Mouse (Mus musculus) kidney, adult 2 months (tissue): ENCODE data around the gene Abcg1. TPM values are rescaled to one million over a fixed set of nuclear protein-coding genes. Genes with fewer than 3 reads are reported as not detected.

ENCODE experiments used
- DNase-seq: peaks from one replicate; pipeline ENCODE4 v3.0.0; 2021
- H3K27ac ChIP-seq: fragments of 200-500 bp; 2 replicates; pipeline ENCODE4 v1.5.1; 2012; ENCODE audit warnings: low read depth, low read length, control low read depth, inconsistent platforms; ENCODE audit not compliant: insufficient read depth
- H3K27me3 ChIP-seq: fragments of 200-500 bp; replicated peaks from 2 replicates; pipeline ENCODE4 v1.6.1; 2012; ENCODE audit warnings: mild to moderate bottlenecking, moderate library complexity, low read length, inconsistent platforms; ENCODE audit not compliant: control insufficient read depth, insufficient read depth
- H3K36me3 ChIP-seq: fragments of 200-500 bp; 2 replicates; pipeline ENCODE4 v1.6.1; 2012; ENCODE audit warnings: mild to moderate bottlenecking, moderate library complexity, low read length, inconsistent platforms; ENCODE audit not compliant: control insufficient read depth, insufficient read depth
- H3K4me1 ChIP-seq: fragments of 200-500 bp; 2 replicates; pipeline ENCODE4 v1.6.1; 2011; ENCODE audit warnings: low read length; ENCODE audit not compliant: control insufficient read depth, insufficient read depth
- H3K4me3 ChIP-seq: fragments of 200-500 bp; 2 replicates; pipeline ENCODE4 v1.5.1; 2011; ENCODE audit warnings: mild to moderate bottlenecking, low read depth, low read length, control low read depth; ENCODE audit not compliant: insufficient read depth
- CTCF ChIP-seq: fragments of 200-500 bp; conservative IDR thresholded peaks from 2 replicates; pipeline ENCODE4 v1.5.1; 2011; ENCODE audit warnings: low read depth, mild to moderate bottlenecking, control low read depth, low read length, moderate library complexity, mixed read lengths; ENCODE audit not compliant: insufficient read depth, insufficient read length
- POLR2A ChIP-seq: fragments of 200-500 bp; IDR thresholded peaks from one replicate; pipeline ENCODE4 v1.6.1; 2011; ENCODE audit warnings: low read depth, low read length, control low read depth
- WGBS: fragments of 180-500 bp; shearing (Covaris S2); methylation state at CpG from one replicate; pipeline ENCODE4 v1.1.7; 2018; 5-methylcytosine and 5-hydroxymethylcytosine counted together
- polyA plus RNA-seq: library from polyadenylated mRNA; depleted of rRNA; stranded (reverse); fragments of >200 nt; gene quantifications from 2 replicates; pipeline ENCODE4 v1.2.3, GENCODE M21; 2012; rRNA removed

The Abcg1 gene
- polyA plus RNA-seq: 7.6 and 8.2 TPM in 2 replicates

DNA sequence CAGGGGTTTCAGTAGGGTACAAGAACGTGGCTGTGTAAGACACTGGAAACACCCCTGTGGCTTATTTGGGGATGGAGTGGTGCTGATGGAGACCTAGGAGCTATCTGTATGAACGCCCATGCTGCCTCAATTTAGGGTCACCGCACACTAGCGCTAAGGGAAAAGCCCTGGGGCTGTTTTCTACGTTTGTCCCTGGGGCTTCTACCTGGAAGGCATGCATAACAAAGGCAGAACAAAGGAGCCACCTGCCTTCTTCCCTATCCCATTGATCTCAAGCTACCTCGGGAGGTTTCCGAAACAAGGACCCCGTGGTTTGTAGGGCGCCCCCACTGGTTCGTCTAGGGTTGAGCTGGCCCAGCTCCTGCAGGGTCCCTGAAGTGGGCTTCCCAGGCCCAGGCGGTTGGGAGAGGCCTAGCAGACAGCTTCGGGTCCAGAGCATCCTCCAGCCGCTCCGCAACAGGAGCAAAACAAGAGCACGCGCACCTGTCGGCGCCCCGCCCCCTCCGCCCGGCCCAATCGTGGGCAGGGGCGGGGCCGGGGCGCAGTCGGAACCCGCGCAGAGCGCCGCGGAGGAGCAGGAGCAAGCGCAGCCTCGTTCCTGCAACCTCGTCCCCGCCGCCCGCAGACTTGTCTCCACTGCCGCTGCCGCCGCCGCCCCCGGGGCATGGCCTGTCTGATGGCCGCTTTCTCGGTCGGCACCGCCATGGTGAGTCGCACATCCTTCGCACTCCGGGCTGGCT, at the start of gene Abcg1:
TSS of gene Abcg1 (plus strand) at position 525 of the 740 bp plus-strand sequence.
- no peak for TF ChIP-seq CTCF
- no peak for TF ChIP-seq POLR2A
- peak within 1 kb of the TSS; percentile 91 for H3K4me3 ChIP-seq
- H3K4me1 ChIP-seq: no peaks in the 10 kb centered on the region
- WGBS: 6% methylated on average over 49 of the region's 49 CpGs
- H3K27me3 ChIP-seq: no peaks in the 10 kb centered on the region
- H3K36me3 ChIP-seq: no peaks in the 10 kb centered on the region
- peak within 1 kb of the TSS; percentile 76 for H3K27ac ChIP-seq
- peak; percentile 63 for DNase-seq

GRCm38 (mm10) chr17:31008416-31008815, 49.1 kb upstream of the Abcg1 start:
- no peaks in the 10 kb centered on the region for H3K4me1 ChIP-seq
- DNase-seq: no peak
- no peak overlapping the region for H3K27ac ChIP-seq
- 67% methylated on average over 8 of the region's 8 CpGs for WGBS
- no peak overlapping the region for H3K4me3 ChIP-seq
- TF ChIP-seq CTCF (no peak), POLR2A (no peak)
- no peaks in the 10 kb centered on the region for H3K27me3 ChIP-seq
- H3K36me3 ChIP-seq: no peaks in the 10 kb centered on the region

- Histone ChIP-seq H3K27ac (no peak overlapping the region), H3K4me1 (no peaks in the 10 kb centered on the region), H3K4me3 (no peak overlapping the region), H3K36me3 (no peaks in the 10 kb centered on the region), H3K27me3 (no peaks in the 10 kb centered on the region)
- WGBS: 33% methylated on average over 9 of the region's 9 CpGs
- TF ChIP-seq POLR2A (no peak), CTCF (peak; percentile 96)
- DNase-seq: peak; percentile 34
These were observed 45.7 kb upstream of the Abcg1 start for GRCm38 (mm10) chr17:31011551-31012394.

DNA sequence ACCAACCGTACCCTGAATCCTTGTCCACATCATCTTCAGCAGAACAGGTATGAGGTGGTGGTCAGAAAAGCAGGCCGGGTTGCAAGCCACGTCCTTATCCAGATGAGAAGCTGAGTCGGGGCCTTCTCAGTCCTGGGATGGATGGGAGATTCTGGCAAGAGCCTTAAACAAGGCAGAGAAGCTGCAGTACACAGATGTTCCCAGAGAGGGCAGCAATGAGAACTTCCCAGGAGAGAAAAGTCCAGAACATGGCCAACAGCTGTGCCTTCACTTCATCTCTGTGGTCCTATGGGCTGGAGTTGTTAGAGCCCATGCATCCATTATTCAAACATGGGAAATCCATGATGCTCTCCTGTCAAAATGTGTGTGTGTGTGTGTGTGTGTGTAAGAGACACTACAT, 39.2 kb upstream of the Abcg1 start:
- Histone ChIP-seq H3K4me3 (no peak overlapping the region), H3K27ac (no peak overlapping the region), H3K27me3 (no peaks in the 10 kb centered on the region), H3K36me3 (no peaks in the 10 kb centered on the region), H3K4me1 (no peaks in the 10 kb centered on the region)
- TF ChIP-seq CTCF (peak; percentile 64), POLR2A (no peak)
- DNase-seq: peak; percentile 52
- WGBS: 66% methylated on average over 4 of the region's 4 CpGs

DNA sequence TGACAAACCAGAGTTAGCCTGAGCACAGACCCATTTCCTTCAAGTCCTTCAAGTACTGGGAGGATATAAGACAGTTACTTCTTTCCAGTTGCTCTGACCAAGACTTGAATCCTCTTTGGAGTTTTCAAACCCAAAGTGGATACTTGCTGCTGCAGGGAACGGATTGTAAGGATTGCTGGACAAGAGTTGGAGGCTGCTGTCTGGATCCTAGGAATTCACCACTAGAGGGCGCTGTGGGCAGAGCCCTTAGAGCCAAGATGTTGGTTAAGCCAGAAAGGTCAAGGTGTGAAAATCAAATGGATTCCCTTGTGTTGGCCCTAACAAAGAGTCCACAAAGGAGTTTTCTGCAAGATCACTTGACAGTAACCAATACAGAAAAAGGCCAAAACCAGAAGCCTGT, 38.0 kb upstream of the Abcg1 start:
- Histone ChIP-seq H3K4me1 (no peaks in the 10 kb centered on the region), H3K36me3 (no peaks in the 10 kb centered on the region), H3K27ac (no peak overlapping the region), H3K4me3 (no peak overlapping the region), H3K27me3 (no peaks in the 10 kb centered on the region)
- TF ChIP-seq CTCF (peak; percentile 82), POLR2A (no peak)
- DNase-seq: peak; percentile 62
- WGBS: 13% methylated on average over 2 of the region's 2 CpGs

GRCm38 (mm10) chr17:31020078-31020477, 37.4 kb upstream of the Abcg1 start:
- no peak for TF ChIP-seq CTCF
- no peak for TF ChIP-seq POLR2A
- H3K4me1 ChIP-seq: no peaks in the 10 kb centered on the region
- H3K4me3 ChIP-seq: no peak overlapping the region
- no peak for DNase-seq
- no peaks in the 10 kb centered on the region for H3K36me3 ChIP-seq
- H3K27ac ChIP-seq: no peak overlapping the region
- no peaks in the 10 kb centered on the region for H3K27me3 ChIP-seq
- 67% methylated on average over 2 of the region's 2 CpGs for WGBS

GRCm38 (mm10) chr17:31021276-31021675, 36.2 kb upstream of the Abcg1 start:
- TF ChIP-seq CTCF (no peak), POLR2A (no peak)
- Histone ChIP-seq H3K27ac (no peak overlapping the region), H3K4me3 (no peak overlapping the region), H3K4me1 (no peaks in the 10 kb centered on the region), H3K27me3 (no peaks in the 10 kb centered on the region), H3K36me3 (no peaks in the 10 kb centered on the region)
- 88% methylated on average over 8 of the region's 8 CpGs for WGBS
- DNase-seq: no peak
